Mouse (Mus musculus) liver, embryonic 18 days (tissue): ENCODE data around the gene Gnb3. TPM values are rescaled to one million over a fixed set of nuclear protein-coding genes. Genes with fewer than 3 reads are reported as not detected.

Experiments
- polyA plus RNA-seq: library from polyadenylated mRNA; depleted of rRNA; stranded (reverse); fragments of >200 nt; gene quantifications from 2 replicates; pipeline ENCODE4 v1.2.3, GENCODE M21; 2012; rRNA removed

The Gnb3 gene
- 0.02 and 0.03 TPM in 2 replicates for polyA plus RNA-seq

GRCm38 (mm10) chr6:124840241-124841167 is at the start of gene Gnb3:
Gene Gnb3, minus strand, starts transcription at chr6:124840275.

GRCm38 (mm10) chr6:124887986-124888385 is 47.9 kb upstream of the Gnb3 start, which contains the start of gene Cd4:
Gene Cd4, minus strand, starts transcription at chr6:124888221.

DNA sequence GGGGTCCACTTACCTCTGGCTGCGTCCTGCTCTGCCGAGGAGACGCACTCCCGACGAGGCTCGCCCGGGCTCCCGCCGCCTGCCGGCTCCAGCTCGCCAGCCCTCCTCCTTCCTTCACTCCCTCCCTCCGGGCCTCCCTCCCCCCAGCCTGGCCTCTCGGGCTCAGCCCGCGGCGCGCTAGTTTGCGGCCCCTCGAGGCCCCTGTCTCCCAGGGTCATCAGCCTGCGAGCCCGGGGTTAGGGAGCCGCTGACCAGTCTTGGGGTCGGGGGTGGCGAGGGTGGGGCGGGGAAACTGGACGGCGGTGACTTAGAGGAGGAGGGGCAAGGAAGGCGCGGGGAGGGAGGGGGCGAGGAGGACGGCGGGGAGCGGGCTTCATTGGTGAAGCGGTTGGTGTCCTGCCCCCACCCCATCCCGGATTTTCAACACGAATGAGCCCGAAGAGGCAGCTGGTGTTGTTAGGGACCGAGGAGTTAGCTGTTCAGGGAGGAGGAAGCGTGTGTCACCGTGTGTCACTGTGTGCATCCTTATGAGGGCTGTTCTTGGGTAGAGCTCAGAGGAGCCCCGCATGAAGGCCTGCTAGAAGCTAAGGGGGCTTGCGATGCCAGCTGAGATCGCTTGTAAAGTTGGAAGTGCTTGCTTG is 23.7 kb upstream of the Gnb3 start, which contains the start of gene Gpr162:
Gpr162 (minus strand) TSS at position 326 of the 641 bp plus-strand sequence.

DNA sequence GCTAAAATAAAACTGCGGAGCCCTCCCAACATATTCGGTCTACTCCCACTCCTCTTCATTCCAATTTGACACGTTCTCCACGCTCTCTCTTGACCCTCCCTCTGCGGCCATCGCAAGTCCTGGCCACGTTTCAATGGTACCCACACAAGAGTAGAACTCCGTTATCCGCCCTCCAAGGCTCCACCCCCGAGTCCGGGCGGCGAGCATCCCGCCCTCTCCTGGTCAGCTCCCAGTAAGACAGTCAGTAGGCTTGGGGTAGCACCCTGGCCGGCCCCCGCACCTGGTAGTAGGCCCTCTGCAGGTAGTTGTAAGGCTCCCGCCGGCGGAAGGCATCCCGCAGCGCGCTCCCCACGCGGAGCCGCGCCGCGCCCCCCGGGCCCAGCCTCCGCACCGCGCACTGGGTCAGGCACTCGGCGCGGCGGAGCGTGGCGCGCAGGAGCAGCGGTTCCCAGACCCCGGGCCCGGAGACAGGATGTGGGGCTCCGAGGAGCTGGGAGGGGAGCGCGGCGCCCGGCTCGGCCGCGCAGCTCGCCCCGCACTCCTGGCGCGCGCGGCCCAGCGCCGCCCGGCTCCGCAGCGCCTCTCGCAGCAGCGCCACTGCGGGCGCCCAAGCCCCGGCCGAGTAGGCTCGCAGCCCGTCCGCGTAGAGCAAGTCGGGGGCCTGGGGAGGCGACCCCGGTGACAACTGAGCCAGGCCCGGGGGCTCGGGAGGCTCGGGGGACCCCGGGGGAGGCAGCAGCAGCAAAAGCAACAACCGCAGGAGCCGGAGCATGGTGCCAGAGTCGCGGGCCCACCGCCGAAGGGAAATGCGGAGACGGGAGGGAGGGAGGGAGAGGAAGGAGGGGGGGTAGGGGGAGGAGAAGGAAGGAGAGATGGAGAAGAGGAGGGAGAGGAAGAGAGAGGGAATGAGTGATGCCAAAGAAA is 17.1 kb upstream of the Gnb3 start, which contains the start of gene P3h3:
P3h3 (minus strand) TSS at position 837 of the 924 bp plus-strand sequence.

GRCm38 (mm10) chr6:124828868-124829798 is 10.9 kb downstream of the Gnb3 start, which contains the start of the genes Usp5 and Cdca3:
Gene Usp5, minus strand, starts transcription at chr6:124829484.
Gene Cdca3, plus strand, starts transcription at chr6:124829547.

GRCm38 (mm10) chr6:124813933-124814332 is 26.1 kb downstream of the Gnb3 start, which contains the start of gene Tpi1:
Gene Tpi1, minus strand, starts transcription at chr6:124814296.

DNA sequence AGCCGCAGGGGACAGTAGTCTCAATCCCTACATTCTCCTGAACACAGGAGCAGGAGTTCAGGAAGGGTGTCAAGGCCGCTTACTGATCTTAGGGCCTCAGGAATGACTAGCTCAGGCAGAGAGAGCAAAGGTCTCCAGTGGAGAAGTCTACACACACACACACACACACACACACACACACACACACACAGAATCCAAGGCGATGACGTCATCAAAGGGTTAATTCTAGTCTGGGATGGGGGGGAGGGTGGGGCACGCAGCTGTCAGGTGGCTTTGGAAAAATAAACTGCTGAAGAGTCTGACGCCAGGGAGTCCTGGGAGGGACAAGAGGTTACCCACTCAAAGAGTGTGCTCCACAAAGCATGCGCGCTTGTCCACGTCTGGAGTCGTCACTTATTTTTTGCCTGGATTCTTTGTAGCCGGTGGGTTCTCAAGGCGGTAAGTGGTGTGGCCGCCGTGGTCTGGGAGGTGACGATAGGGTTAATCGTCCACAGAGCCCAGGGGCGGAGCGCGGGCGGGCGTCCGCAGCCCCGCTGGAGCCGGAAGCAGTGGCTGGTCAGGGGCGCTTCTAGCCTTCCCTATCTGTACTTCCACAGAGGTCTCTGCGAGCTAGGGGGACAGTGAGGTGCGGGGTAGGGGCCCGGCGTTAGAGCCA is 31.6 kb downstream of the Gnb3 start, which contains the start of gene Spsb2:
Spsb2 (plus strand) TSS at position 304 of the 655 bp plus-strand sequence.

Other genes starting within 250 kb of the Gnb3 start
- 0.01 TPM in 1 of 2 replicates, not detected in the other for gene C1s2, start 204.2 kb downstream of the Gnb3 start, polyA plus RNA-seq
- gene Lpcat3, start 177.2 kb downstream of the Gnb3 start, polyA plus RNA-seq: 144 and 183 TPM in 2 replicates
- gene Emg1, start 128.1 kb downstream of the Gnb3 start, polyA plus RNA-seq: 72.1 and 82.3 TPM in 2 replicates
- gene Phb2, start 127.9 kb downstream of the Gnb3 start, polyA plus RNA-seq: 119 and 130 TPM in 2 replicates
- gene Ptpn6, start 101.6 kb downstream of the Gnb3 start, polyA plus RNA-seq: 33.5 and 37.1 TPM in 2 replicates
- 75.8 and 79.2 TPM in 2 replicates for gene Grcc10, start 98.9 kb downstream of the Gnb3 start, polyA plus RNA-seq
- gene Gm45234, start 84.3 kb downstream of the Gnb3 start, polyA plus RNA-seq: not detected in 2 replicates
- 2.4 and 3.4 TPM in 2 replicates for gene Atn1, start 83.8 kb downstream of the Gnb3 start, polyA plus RNA-seq
- 0.29 and 0.42 TPM in 2 replicates for gene Eno2, start 70.6 kb downstream of the Gnb3 start, polyA plus RNA-seq
- 0.05 and 0.06 TPM in 2 replicates for gene Lrrc23, start 60.5 kb downstream of the Gnb3 start, polyA plus RNA-seq
- gene Spsb2, start 31.6 kb downstream of the Gnb3 start, polyA plus RNA-seq: 6.0 and 6.8 TPM in 2 replicates
- 397 and 428 TPM in 2 replicates for gene Tpi1, start 26.0 kb downstream of the Gnb3 start, polyA plus RNA-seq
- gene Usp5, start 10.8 kb downstream of the Gnb3 start, polyA plus RNA-seq: 23.8 and 25.3 TPM in 2 replicates
- gene Cdca3, start 10.7 kb downstream of the Gnb3 start, polyA plus RNA-seq: 76.5 and 80.3 TPM in 2 replicates
- 3.8 and 3.9 TPM in 2 replicates for gene P3h3, start 17.5 kb upstream of the Gnb3 start, polyA plus RNA-seq
- gene Gpr162, start 23.7 kb upstream of the Gnb3 start, polyA plus RNA-seq: 0.04 and 0.06 TPM in 2 replicates
- gene Cd4, start 47.9 kb upstream of the Gnb3 start, polyA plus RNA-seq: 0.17 and 0.19 TPM in 2 replicates
- gene Lag3, start 71.4 kb upstream of the Gnb3 start, polyA plus RNA-seq: 0.14 and 0.20 TPM in 2 replicates
- gene Ptms, start 79.8 kb upstream of the Gnb3 start, polyA plus RNA-seq: 162 TPM in 2 replicates
- 101 and 113 TPM in 2 replicates for gene Mlf2, start 91.1 kb upstream of the Gnb3 start, polyA plus RNA-seq
- 58.9 and 63.0 TPM in 2 replicates for gene Cops7a, start 125.3 kb upstream of the Gnb3 start, polyA plus RNA-seq
- 0.04 and 0.06 TPM in 2 replicates for gene Pianp, start 156.4 kb upstream of the Gnb3 start, polyA plus RNA-seq
- 18.4 and 20.2 TPM in 2 replicates for gene Zfp384, start 168.9 kb upstream of the Gnb3 start, polyA plus RNA-seq
- gene Ing4, start 199.5 kb upstream of the Gnb3 start, polyA plus RNA-seq: 22.3 and 26.4 TPM in 2 replicates
- gene Acrbp, start 209.4 kb upstream of the Gnb3 start, polyA plus RNA-seq: 3.3 and 4.0 TPM in 2 replicates
- 1.1 and 1.4 TPM in 2 replicates for gene Lpar5, start 227.6 kb upstream of the Gnb3 start, polyA plus RNA-seq